Mouse (Mus musculus): Measurements from ENCODE around the gene Syn3.

Syn3 gene

DNA sequence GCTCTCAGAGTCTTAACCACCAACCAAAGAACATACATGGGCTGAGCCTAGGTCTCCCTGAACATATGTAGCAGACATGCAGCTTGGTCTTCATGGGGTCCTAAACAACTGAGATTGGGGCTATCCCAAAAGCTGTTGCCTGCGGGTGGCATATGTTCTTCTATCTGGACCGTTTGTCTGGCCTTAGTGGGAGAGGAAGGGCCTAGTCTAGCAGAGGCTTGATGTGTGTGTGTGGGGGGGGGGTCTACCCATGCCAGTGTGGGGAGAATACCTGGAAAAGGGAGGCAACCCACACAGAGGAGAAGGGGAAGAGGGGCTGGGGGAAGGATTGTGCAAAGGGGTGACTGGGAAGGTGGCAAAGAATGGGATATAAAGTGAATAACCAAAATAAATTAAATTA lies 281.9 kb downstream of the Syn3 start:
- no peak for DNase-seq (ENCODE audit: low spot score in 2 of 2)

DNA sequence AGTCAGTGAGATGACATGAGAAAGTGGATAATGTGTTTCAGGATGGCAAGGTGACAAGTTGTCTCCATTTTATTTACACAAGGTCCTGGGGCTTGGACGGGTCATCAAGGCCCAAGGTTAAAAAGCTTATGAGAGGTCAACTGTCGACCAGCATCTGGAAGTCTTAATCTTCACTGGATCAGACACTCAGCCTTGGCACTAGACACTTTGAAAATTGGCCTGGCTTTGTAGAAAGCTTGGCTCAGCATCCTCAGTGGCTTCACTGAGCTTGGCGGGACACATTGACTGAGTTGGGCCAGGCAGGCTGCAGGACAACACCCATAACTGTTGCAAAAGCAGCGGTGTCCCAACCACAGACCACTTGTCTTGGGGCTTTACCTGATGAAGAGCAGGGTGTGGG lies 286.6 kb downstream of the Syn3 start:
- no peak for DNase-seq (ENCODE audit: low spot score in 2 of 2)

DNA sequence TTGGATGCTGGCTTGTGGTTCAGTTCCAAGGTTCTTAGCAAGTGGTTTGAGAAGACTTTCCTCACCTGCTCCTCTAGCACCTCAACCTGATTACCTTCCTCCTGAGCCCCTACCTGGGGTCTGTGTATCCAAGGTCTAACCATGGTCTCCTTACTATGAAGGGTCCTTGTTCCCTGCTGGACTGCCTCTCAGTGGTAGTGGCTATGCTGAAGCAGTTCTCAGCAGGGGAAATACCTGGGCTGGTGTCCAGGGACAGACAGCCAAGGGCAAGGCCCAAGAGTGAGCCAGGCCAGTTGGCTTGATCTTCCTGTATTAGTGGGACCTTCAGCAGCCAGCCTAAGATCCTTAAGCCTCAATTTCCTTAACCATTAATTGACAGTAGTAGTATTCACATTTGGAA lies 294.8 kb downstream of the Syn3 start:
- DNase-seq (ENCODE audit: low spot score in 2 of 2) = no peak

DNA sequence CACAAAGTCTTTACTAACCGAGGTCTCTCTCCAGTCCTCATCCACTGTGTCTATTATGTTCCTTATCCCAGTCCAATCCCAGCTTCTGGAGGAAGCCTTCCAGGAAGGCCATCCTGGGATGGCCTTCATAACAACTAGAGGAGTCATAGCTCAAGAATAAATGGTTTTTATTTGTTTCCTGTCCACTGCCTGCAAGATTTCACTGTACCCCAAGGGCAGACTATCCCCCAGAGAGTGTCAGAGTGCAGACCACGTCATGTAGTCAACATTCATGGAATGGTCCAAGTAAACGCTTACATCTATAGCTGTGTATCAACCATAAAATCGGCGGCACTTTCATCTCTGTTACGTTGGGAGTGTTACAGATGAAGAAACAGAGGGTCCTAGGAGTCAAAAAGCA lies 295.5 kb downstream of the Syn3 start:
- DNase-seq (ENCODE audit: low spot score in 2 of 2) = no peak

DNA sequence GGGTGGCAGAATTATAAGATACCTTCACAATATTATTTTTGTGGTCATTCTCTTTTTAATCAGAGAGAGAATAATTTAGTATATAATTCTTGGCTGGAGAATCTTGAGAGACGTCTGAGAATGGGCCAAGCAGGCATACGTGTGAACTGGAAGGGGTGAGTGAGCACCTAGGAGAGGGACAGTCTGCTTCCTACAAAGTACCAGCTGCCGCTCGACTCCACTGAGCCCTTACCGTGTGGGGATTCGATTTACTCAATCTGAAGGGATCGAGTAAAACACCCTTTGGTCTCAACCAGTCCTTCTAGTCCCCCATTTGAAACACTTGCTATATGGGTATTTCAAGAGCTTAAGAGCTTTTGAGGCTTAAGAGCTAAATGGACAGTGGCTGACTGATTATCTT lies 296.9 kb downstream of the Syn3 start:
- DNase-seq (ENCODE audit: low spot score in 2 of 2) = no peak

DNA sequence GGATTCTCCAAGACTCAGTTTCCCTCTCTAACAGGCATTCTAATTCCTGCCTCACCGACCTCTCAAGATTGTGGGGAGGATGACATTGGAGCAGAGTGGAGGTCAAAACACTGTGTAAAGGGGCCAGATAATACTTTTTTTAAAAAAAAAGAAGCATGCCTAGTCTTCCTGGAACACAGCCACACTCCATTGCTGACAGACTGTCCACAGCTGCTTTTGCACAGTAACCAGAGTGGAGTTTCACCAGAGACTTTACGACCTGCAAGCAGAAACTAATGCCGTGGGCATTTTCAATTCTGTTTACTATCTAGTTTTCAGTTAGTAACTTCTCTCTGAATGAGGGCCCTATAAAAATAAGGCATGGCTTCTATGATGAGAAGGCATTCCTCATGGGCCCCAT lies 297.7 kb downstream of the Syn3 start:
- DNase-seq (ENCODE audit: low spot score in 2 of 2) = no peak

DNA sequence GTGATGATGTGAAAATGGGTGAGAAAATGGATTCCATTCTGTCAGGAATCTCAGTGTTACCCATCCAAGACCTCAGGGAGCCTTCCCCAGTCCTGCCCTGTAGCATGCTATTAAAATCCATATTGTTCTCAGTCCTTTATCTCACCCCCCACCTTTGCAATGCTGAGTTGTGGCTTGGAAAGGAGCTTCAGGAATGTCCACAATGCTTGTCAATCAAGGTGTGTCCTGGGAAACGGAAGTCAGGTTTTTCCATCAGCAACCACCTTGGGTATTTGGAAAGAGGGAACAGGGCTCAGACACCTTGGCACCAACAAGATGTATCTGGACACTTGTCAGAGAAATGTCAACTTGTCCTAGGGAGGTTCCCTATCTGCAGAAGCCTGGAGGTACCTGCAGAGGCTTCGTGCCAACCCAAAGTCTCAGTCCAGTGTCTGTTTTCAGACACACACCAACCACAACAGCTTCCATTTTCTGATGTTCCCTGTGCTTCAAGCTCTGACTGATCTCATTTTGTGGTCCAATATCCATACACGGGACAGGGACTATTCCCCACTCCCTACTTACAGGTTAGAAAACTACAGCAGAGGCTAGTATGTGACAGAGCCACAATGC lies 302.2 kb downstream of the Syn3 start:
- no peak for DNase-seq (ENCODE audit: low spot score in 2 of 2)

DNA sequence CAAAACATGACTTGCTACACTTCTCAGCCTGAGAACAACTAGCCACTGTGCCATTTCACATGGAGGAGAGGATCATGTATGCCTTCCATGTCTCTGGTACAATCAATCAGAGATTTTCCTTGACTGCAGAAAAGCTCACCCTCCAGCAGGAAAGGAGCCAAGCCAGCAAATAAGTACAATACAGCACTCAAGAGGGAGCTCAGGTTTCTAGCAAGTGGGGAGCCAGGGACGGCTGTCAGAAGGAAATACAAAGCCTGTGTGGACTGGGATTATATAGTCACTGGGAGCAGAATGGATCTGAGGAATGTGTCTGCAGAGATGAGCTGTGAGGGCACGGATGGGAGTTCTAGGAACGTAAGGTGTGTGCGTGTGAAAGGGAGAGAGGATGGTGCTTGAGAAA lies 304.0 kb downstream of the Syn3 start:
- no peak for DNase-seq (ENCODE audit: low spot score in 2 of 2)

DNA sequence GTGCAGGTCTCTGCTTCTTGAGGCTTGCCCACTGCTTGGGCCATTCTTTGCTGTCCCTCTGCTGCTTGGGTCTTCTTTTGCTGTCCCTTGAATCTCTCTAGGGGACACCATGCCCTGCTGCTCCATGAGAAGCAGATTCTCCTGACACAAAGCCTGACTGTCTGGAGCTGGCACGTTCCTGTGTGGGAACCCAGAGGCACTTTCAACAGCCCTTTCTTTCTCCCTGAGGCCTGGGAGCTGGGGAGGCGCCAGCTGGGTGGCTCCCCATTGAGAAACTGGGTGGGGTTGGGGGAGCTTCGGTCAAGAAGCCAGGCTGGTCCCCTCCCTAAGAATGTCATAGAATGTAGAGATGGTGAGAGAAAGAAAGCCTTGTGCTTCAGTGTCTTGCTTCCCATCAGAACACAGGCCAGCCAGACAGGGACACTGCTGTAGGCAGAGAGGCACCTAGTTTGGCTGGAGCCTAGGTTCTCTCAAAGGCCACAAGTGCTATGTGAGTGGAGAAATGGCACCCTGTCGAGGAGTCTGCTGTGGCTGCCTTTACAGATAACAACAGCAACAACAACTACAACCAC lies 304.7 kb downstream of the Syn3 start:
- DNase-seq (ENCODE audit: low spot score in 2 of 2) = peak; percentile 22 to 45

DNA sequence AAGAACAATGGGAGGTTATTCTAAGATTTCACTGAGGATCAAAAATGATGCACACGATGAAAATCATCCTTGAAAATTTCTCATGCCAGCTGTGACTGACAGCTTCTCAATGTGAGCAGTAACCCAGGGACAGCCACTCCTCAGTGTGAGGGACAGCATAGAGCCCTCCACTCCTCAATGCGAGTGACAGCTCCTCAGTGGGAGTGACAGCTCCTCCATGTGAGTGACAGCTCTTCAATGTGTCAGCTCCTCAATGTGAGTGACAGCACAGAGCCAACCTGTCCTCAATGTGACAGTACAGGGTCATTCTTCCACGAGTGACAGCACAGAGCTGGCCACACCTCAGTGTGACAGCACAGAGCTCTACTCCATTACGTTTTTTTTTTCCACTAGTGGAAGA lies 310.1 kb downstream of the Syn3 start:
- DNase-seq (ENCODE audit: low spot score in 2 of 2) = no peak

DNA sequence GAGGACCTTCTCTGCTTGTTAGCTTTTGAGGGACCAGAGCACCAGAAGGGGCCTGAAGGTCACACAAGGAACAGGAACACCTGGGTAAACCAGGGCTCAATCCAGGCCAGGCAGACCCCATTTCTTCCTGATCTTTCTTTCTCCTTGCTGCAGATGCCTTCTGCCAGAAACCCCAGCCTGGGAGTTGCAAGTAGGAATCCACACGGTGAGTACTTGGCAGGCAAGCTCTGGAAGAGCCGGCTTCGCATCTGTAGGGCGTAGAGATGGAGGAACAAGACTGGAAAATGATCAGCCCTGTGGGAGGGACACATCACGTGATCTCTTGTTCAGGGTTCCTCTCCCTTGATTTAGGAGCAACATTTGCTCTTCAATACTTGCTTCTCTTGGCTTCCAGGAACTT lies 310.8 kb downstream of the Syn3 start:
- DNase-seq (ENCODE audit: low spot score in 2 of 2) = no peak

DNA sequence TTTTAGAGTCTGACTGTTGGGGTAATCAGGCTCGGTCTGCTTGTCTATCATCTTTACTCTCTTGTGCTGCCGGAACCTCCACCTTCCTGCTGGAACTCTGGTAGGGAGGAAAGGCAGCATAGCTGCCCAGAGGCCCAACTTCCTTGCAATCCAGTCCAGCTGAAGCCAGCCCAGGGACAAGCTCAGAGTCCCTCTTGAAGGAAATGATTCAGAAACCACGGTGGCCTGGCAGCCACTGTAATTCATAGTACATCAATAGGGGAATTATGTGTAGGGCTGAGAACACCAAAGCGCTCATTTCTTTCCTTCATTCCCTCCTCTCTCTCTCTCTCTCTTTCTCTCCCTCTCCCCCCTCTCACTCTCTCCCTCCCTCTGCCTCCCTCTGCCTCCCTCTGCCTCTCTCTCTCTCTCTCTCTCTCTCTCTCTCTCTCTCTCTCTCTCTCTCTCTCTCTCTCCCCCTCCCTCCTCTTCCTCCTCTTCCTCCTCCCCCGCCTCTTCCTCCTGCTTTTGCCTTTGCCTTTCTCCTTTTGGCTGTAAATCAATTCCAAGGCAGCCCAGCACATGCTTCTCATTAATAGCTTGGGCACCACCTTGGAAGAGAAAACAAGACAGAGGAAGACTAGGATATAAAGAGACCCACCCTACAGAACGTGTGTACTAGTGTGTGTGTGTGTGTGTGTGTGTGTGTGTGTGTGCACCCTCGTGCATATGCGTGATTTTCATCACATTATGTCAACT lies 315.4 kb downstream of the Syn3 start:
- no peak for DNase-seq (ENCODE audit: low spot score in 2 of 2)

DNA sequence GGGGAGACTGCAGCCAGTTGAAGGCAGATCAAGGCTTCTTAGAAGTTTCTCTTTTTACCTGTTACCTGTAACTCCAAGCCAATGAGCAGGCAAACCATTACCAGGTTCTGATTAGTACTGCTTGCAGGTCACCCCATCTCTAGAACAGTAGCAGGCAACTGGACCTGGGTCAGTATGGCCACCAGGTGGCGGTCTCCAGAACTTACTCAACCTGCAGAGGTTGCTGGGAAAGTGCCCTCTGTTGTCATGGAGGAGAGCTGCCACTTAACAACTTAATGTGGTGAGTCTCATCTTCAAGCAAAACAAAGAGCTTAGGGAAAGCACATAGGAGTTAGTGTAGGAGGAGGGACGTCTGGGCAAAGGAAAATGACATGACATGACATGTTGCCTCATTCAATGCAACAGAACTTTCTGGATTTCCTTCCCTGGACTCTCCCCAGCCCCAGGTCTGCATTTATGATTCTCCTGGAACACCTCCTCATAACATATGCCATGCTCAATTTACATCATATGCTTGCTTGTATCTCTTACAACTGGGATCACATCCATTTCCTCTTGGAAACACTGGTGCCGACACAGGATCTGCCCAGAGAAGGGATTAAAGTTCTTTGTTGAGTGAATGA lies 316.4 kb downstream of the Syn3 start:
- peak in 1 of 2 experiments; percentile 27 for DNase-seq (ENCODE audit: low spot score in 2 of 2)

DNA sequence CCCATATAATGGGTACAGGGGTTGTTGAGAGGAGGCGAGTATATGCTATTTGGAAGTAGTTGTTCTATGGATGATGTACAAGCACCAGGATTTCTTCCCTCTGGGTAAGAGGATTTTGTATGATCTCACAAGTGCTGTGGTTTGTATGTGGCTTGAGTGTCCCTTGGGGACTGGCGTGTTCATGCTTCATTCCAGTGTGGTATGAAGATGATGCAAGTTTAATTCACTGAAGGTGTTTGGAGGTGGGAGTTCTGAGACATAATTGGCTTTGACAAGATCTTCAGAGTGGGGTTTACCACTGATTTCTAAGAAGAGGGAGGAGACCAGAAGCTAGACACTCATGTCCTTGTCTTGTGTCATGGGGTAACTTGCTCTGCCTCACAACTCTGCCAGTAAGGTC lies 322.3 kb downstream of the Syn3 start:
- DNase-seq (ENCODE audit: low spot score in 2 of 2) = no peak

DNA sequence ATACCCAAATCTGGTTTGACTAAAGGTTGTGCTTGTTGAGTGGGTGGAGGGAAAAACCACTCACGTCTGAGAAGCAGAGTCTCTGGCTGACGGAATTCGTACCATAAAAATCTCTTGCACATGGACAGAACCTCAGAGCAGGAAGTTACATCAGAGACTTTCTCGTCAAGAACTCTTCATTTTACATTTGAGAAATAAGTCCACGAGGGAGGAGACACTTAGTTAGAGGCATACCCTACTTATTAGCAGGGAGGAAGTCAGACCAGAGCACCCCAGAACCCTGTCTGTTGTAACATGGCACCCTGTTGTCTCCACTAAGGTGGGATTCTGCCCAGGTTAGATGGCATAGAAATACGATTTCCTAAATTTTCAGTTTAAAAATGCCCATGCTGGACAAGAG lies 324.7 kb downstream of the Syn3 start:
- no peak for DNase-seq (ENCODE audit: low spot score in 2 of 2)

DNA sequence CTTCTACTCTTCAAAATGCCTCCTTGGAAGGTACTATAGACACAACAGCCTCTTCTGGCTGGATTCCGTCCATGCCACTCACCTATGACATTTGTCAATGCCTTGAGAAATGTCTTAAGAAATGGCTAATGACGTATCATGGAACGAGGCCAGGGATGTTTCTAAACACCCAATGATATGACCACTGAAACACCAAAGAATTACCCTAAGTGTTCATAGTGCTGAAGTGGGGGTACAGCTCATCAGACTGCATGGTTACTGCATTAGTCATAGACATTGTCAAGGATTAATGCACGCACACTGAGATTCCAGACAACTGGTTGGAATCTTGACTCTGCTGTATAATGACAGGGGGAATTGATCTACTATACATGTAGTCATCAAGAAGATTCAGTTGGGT lies 325.4 kb downstream of the Syn3 start:
- DNase-seq (ENCODE audit: low spot score in 2 of 2) = no peak

DNA sequence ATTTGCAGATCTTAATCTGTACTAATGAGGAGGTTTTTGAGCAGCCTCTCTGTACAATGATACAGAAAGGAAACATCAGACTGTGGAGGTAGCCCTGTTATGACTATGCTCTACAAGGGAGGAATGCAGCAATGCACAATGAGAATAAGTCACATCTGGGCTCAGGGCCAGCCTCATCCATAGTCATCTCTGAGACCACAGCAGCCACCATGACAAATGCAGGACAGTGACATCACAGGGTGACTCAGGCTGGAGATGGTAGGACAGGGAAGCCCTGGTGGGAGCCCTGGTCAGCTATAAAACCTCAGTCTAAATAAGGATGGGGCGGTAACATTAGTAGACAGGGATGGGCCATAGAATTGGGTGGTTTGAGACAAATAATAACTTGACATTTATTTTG lies 327.4 kb downstream of the Syn3 start:
- no peak for DNase-seq (ENCODE audit: low spot score in 2 of 2)

DNA sequence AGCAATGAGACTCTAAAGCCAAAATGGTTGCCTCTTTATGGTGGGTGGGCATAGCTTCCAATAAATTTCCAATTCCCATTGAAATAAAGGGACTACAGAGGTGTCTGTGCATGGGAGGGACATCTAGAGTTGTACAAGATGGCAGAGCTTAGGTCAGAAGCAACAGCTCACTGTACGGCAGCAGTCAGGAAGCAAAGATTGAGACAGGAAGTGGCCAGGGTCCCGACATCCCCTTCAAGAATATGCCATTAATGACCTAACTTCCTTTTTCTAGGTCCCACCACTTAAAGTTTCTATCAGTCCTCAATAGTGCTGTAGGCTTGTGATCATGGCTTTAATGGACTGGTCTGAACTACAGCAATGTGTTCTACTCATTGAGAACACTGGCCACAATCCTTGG lies 330.6 kb downstream of the Syn3 start:
- DNase-seq (ENCODE audit: low spot score in 2 of 2) = no peak

DNA sequence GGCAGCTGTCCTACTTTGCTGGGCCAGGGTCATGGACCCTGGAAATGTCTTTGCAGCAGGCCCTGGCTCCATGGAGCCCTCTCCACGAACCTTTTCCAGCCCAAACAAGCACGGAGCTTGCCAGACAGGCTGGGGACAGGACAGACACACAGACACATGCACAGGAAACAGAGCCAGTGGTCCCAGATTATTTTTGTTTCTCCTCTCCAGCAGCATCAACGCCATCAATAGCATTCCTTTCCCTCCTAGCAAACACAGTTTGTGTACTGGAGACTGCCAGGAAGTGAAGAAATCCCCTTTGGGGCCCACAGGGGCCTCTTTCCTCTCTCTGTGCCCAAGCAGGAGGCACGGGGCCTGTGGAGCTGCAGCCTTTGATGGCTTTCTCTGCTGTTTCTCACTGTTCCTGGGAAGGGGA lies 331.8 kb downstream of the Syn3 start:
- peak in 1 of 2 experiments; percentile 26 for DNase-seq (ENCODE audit: low spot score in 2 of 2)

DNA sequence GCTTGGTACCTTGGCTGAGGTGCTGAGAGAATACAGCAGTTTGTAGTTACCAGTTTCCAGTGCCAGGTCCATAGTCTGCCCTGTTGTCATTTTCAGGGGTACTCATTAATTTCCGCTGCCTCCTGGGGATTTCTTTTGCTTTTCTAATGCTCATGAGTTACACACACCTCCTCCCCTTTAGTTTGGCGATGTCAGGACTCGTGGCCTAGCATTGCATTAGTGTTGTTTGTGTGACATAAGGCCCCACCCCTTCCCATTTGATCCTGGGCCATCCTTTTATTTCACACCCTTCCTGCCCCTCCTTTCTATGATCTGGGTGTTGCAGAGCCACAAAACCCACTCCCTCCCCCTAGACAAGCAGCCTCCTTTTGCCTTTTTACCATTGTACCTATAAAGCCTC lies 334.6 kb downstream of the Syn3 start:
- DNase-seq (ENCODE audit: low spot score in 2 of 2) = no peak

DNA sequence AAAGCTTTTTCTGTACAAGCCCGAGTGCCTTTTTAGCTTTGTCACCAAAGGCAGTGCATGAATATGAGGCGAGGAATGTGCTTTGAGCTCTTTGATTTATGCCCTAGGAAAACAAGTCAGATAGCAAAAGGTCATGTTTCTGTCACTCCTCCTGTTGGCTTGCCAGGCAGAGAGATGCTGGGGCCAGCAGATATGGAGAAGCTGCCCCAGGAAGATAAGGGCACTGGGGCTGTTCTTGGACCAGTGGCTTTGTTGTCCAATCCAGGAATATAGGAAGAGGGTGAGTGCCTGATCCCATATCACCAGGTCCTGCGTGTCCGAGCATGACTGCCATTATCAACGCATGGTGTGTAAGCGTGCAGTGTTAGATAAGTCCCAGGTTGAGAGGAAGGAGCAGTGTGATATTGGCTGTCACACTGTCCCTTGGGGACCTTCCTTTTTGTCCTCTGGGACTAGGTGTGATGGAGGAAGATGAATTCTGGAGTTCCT lies 336.9 kb downstream of the Syn3 start:
- DNase-seq (ENCODE audit: low spot score in 2 of 2) = no peak

DNA sequence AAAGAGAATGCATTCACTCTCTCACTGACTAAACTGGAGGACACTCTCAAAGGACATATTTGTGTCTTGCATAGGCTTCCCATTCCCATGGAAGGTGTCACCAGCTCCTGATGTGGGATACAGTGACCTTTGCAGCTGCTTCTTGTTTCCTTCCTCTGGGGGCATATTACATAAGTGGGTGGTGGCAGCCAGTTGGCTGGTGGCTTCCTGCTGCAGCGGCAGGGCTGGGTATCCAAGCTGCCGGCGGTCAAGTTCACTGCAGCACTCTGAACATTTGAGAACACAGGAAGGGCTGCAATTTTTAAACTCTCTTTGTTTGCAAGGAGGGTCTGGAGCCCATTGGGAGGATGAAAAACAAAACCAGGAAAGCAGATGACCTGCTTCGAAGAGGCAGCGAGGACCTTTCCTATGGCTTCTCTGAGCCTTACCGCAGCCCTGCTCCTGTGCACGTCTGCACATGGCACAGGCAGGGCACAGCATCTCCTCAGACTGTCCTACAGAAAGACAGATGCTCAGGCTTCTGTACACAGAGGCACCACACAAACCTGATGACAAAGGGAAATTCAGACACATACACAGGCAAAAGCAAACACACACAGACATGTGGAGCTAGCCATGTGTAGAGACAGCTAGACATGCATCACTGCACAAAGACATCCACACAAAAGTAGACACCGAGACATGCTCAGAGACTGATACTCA lies 340.3 kb downstream of the Syn3 start:
- no peak for DNase-seq (ENCODE audit: low spot score in 2 of 2)
